Mouse (Mus musculus) ovary, postnatal 14 days (tissue): Measurements from ENCODE around the gene Usp5.

Experiments used
- DNase-seq: peaks from one replicate; pipeline ENCODE4 v3.0.0; 2022; ENCODE audit warnings: low spot score

The Usp5 gene

DNA sequence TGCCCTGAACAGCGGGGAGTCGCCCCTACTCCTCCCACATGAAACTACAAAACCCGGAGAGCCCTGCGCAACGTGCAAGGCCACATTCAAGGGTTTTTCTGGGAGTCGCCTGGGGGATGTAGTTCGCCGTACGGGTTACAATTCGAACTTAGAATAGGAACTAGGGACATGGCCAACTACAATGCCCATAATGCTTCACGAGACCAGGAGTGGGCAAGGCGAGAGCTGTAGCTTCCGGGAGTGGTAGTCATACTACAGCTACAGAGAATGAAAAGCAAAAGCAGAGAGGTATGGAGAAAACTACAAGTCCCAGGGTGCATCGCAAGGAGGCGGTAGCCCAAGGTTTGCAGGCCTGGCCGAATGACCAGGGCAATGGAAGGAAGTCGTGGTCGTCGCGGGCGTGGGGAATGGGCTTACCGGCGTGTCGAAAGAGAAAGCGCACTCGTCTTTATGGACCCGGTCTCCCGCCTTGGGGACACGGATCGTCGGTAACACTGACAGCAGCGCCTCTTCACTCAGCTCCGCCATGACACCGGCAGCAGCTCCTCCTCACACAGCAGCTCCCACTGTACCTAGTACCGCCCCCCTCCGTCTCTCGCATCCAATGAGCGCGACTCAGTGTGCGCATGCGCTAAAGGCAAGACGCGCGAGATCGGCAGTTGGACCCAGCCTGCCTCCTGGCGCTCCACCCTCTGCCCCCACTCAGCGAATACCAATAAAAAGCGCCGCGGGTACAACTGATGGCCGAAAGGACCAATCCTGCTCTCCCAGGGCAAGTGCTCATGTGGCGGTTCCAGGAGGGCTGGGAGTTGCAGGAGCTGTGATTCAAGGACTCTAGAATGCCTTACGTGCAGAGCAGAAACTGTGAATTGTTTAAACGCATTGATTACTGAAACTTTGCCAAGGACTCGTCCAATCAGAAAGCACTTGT lies at the start of gene Usp5, which contains the start of gene Cdca3:
TSS of gene Usp5 (minus strand) at position 617 of the 931 bp plus-strand sequence.
TSS of gene Cdca3 (plus strand) at position 680 of the 931 bp plus-strand sequence.
- peak; percentile 93 for DNase-seq

DNA sequence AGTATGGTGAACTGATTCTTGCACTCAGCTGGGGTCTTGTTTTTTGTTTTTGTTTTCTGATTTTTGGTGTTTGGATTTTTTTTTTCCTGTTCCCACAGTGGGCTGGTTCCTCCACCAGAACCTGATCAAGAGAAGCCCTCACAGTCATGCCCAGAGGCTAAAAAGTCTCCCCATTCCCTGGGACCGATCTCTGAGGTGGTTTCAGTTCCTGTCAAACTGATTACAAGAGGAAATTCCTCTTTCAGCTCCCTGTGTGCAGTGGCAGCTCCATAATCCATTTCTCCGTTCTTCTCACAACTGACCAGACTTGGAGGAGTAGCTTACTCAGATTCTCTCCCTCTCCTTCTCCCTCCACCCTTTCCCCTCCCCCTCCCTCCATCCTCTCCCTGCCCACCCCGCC lies 45.1 kb upstream of the Usp5 start:
- DNase-seq: no peak

DNA sequence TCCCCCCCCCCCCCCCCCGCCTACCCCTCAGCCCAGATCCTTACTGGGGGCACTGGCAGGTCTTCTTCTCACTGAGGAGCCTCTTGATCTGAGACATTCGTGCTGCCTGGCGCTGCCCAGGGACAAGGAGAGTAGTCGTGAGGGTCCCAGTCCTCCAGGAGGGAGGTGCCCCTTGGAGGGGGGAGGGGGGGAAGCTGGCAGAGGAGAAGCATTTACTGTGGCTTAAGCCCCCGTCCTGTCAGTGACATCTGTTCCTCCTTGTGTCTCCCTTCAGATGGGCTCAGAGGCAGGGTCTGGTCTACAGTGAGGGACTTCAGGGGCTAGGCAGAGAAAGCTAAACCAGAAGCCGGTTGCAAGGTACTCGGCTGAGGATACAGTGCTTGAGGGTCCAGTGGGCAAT lies 37.3 kb upstream of the Usp5 start:
- no peak for DNase-seq

DNA sequence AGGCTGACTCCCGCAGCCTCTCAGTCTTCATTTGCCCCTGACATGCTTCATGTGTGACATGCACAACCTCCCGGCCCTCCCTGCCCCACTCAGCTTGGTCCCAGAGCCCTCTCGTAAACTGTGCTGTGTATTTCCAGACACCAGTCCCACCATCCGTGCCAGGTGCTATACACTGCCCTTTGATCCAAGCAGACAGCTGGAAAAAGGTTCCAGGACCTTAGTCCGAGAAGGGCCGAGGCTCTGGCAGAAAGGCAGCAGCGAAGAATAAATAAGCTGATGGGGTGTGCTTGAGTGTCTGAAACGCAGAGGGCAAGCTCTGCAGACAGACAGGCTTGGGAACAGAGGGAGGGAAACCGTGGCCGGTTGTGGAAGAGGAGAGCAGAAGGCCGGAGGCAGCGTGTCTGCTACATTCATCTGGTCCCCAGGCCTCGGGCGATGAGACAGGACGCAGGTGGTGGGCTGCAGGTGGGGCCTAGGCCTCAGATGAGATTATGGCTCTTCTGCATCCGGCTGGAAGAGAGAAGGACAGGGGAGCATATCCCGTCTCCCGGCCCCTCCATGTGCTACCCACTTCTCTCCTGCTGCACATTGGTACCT lies 36.6 kb upstream of the Usp5 start:
- DNase-seq: no peak

DNA sequence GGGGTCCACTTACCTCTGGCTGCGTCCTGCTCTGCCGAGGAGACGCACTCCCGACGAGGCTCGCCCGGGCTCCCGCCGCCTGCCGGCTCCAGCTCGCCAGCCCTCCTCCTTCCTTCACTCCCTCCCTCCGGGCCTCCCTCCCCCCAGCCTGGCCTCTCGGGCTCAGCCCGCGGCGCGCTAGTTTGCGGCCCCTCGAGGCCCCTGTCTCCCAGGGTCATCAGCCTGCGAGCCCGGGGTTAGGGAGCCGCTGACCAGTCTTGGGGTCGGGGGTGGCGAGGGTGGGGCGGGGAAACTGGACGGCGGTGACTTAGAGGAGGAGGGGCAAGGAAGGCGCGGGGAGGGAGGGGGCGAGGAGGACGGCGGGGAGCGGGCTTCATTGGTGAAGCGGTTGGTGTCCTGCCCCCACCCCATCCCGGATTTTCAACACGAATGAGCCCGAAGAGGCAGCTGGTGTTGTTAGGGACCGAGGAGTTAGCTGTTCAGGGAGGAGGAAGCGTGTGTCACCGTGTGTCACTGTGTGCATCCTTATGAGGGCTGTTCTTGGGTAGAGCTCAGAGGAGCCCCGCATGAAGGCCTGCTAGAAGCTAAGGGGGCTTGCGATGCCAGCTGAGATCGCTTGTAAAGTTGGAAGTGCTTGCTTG lies 34.5 kb upstream of the Usp5 start, which contains the start of gene Gpr162:
TSS of gene Gpr162 (minus strand) at position 326 of the 641 bp plus-strand sequence.
- peak; percentile 50 for DNase-seq

DNA sequence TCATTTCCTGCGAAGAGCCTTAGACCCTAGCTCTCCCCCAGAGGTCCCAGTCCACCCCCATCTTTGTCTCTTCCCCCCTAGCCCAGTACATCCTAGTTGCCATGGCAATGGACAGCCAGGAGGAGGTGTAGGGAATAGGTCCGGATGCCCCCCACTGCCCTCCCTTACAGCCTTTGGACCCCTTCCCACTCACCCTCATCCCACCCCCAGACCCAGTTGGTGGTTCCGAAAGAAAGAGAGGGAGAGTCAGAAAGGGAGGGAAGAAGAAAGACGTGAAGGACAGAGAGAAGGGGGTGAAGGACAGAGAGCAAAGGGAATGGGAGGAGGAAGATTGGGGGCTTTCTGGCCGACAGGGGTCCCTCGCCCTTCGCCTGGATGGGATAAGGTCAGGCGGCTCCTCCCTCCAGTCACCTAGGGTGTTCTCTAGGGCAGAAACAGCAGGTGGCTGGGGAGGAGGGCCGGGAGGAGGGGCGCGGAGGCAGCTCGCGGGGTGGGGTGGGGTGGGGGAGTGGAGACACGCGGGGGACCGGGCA lies 33.9 kb upstream of the Usp5 start:
- no peak for DNase-seq

DNA sequence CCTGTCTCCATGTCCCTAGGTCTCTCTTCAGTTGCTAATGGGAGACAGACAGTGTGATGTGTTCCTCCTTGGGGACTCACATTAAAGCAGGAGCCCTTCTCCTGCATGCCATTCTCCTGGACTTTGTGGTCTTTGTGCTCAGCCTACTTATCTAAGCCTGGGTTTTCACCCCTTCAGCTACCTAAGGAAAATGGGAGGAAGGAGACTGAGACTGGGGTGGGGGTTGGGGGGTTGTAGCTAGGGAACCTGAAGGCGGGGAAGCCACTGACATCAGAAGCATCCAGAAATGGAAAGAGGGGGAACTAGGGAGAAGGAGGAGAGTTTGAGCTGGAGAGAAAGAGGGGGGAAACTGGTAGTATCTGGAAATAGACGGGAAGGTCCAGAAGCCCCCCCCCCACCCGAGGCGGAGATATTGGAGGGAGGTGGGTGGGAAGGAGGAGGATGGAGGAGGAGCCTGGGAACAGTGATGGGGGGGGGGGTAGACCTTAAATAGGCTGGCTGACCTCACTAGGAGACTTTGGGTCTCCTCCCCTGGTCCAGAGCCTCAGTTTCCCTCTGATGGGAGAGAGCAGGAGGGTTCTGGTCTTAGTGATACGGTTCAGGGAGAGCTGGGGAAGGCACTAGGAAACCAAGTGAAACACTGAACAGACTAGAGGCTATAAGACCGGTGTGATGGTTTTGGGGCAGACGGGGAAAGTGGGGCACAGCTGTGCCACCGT lies 33.3 kb upstream of the Usp5 start:
- DNase-seq: no peak

DNA sequence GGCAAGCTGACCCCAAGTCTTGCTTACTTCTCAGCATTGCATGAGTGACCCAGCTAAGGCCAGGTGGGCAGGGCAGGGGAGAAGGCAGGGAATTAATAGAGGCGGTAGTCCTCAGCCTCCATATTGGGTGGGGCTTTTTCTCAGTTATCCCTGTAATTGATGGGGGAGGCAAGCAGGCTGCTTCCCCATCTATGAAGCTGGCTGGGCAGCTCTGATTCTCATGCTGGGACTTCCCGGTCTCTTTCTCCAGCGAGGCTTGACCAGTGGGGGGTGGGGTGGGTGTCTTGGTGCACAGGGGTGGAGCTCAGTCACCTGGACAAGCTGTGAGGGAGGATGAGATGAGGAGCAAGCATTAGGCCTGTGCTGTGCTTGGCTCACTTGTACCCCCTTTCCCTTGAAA lies 32.5 kb upstream of the Usp5 start:
- no peak for DNase-seq

DNA sequence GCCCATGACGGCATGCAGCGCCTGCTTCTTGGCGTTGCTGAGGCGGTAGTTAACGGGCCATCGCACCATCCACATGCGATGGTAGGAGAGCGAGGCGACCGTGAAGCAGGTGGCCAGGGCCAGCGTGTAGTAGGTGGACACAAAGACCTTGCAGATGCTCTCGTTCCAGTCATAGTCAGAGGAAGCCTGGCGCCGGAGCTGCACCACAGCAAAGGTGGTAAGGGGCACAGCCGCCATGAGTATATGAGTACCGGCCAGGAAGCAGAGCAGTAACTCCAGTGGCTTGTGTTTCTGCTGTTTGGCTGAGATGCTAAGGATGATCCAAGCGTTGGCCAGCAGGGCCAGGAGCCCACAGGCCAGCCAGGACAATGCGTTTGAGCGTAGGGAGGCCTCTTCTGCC lies 32.0 kb upstream of the Usp5 start:
- no peak for DNase-seq

DNA sequence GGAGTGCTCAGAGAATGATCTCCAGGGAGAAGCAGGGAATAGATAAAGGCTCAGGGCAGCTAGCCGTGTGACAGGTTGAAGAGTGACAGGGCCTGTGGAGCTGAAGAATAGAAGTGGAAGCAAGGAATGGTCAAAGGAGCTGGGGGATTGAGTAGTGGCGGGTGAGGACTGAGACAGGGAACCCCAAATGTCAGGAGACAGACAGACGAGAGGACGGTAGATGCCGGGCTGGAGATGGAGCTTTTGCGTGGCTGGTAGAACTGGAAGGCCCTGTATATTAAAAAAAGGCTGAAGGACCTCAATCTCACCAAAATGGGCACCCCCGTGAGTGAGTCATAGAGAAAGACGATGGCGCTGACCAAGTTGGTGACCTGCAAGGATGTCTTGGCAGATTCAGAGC lies 31.2 kb upstream of the Usp5 start:
- no peak for DNase-seq

DNA sequence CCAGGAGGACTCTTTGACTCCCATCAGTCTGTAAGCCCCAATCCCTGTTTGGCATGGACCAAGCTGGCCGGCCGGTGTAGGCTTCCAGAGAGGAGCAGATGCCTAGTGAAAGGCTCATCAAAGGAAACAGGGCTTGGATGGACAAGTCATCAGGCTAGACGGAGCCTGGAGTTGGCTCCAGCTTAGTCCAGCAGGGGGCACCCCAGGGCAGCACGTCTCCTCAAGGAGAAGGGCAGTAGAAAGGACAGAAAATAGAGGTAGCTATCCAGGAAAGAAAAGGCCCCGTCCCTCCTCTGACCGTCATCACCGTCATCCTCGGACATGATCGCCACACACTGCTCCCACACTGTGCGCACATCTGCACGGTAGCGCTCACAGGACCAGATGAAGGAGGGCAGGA lies 30.4 kb upstream of the Usp5 start:
- peak; percentile 89 for DNase-seq

DNA sequence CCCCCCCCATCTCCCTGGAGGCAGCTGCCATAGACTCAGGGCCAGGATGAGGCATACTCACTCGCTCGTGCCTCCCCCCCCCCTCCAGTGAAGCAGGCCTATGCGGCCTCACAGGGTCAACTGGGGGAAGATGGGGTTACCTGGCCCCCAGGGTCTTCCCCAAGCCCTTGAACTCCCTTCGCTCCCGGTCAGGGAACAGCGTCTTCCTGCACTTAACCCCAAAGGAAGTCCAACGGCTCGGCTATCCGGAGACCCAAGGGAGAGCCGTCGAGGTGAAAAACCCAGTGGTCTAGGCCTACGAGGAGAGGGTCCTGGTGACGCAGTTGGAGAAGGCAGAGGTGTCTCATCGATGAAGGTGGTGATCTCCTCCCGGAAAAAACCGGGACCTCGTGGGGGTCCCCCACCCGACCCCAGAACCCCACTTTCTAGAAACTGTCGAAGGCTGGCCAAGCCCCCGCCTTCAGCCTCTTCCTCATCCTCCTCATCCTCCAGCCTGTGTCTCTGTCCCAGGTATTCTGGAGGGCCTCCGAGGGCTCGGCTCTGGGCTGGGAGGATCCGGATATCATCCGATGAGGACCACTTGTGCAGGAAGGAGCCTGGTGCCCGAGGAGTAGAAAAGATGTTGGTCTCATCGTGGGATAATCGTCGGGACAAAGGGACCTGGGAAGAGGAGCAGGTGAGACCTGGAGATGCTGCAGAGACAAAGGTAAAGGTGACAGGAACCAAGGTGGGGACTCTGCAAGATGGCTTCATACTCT lies 29.5 kb upstream of the Usp5 start:
- DNase-seq: no peak

DNA sequence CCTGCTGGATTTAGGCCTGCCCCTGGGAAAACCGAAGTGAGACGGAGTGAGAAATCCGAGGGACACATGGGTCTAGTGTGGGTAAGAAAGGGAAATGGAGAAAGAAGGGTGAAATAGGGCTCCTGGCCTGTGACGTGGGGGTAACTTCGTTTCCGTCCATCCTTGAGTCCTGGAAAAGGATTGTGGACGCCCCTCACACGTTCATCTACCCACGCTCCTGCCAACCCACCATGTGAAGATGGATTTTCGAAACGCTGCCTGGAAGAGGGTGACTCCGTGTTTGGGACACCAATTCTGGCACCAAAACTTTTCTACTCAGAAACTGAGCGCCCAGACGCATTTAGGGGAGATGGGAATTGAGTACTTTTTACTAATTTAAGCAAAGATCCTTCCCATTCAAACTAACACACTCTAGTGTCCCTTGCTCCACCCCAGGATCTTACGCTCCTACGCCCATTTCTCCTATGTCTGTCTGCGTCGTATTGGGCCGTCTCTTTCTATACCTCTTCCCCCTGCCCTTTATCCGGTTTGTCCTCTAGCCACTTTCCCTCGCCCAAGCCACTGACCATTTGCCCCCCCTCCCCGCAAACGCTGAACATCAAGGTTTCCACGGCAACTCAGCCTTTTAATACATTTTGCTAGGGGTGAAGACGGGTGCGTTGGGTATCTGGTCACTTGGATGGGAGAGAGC lies 28.7 kb upstream of the Usp5 start:
- DNase-seq: no peak

DNA sequence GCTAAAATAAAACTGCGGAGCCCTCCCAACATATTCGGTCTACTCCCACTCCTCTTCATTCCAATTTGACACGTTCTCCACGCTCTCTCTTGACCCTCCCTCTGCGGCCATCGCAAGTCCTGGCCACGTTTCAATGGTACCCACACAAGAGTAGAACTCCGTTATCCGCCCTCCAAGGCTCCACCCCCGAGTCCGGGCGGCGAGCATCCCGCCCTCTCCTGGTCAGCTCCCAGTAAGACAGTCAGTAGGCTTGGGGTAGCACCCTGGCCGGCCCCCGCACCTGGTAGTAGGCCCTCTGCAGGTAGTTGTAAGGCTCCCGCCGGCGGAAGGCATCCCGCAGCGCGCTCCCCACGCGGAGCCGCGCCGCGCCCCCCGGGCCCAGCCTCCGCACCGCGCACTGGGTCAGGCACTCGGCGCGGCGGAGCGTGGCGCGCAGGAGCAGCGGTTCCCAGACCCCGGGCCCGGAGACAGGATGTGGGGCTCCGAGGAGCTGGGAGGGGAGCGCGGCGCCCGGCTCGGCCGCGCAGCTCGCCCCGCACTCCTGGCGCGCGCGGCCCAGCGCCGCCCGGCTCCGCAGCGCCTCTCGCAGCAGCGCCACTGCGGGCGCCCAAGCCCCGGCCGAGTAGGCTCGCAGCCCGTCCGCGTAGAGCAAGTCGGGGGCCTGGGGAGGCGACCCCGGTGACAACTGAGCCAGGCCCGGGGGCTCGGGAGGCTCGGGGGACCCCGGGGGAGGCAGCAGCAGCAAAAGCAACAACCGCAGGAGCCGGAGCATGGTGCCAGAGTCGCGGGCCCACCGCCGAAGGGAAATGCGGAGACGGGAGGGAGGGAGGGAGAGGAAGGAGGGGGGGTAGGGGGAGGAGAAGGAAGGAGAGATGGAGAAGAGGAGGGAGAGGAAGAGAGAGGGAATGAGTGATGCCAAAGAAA lies 27.9 kb upstream of the Usp5 start, which contains the start of gene P3h3:
TSS of gene P3h3 (minus strand) at position 837 of the 924 bp plus-strand sequence.
- peak; percentile 70 for DNase-seq

DNA sequence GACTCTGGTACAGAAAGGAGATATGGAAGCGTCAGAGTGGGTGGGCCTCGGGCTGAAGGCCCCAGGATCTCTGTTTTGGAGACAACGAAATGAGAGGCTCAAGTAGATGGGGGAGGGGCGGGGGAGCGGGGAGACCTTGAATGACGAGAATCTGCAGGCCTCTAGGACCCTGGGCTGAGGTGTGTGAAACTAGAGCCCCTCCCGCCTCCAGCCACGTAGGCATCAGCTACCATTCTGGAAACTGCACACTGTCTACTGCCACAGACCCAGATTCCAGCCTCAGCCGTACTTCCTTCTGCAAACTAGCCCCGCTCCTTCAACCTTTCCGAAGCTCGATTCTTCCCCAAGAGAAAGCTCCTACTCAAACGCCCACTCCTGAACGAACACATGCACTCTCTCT lies 27.0 kb upstream of the Usp5 start:
- no peak for DNase-seq

DNA sequence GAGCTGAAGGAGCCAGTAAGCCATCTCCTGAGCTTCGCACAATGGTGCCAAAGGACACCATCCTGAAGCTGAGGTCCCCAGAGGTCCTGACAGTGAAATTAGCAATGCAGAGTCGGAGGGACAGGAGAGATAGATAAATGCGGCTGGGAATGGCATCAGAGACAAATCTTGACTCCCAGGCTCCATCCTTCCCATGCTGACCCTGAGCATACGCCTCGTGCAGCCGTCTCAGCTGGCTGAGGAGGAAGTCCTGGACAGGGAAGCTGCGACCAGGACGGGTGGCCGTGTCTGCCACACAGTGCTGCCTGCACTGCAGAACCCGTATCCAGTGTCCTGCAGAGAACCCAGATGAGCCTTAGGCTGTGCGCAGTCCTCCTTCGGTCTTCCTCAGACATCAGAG lies 25.4 kb upstream of the Usp5 start:
- no peak for DNase-seq

DNA sequence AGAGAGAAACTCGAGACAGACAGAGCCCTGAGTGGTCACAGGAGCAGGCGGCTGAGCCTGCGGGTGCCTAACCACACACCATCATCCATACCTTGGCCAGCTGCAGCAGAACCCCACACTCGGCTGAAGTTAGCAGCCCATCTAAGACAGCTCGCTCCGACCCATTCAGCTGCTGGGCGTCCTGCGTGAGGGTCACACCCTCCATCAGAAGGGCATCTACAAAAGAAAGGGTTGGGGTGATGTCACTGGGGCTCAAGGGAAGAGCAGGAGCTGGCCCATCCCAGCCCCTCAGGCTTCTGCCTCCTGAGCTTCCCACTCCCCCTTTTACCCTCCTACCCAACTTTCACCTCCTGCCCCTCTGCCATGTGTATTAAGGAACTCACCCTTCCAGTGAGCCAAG lies 21.3 kb upstream of the Usp5 start:
- DNase-seq: no peak

DNA sequence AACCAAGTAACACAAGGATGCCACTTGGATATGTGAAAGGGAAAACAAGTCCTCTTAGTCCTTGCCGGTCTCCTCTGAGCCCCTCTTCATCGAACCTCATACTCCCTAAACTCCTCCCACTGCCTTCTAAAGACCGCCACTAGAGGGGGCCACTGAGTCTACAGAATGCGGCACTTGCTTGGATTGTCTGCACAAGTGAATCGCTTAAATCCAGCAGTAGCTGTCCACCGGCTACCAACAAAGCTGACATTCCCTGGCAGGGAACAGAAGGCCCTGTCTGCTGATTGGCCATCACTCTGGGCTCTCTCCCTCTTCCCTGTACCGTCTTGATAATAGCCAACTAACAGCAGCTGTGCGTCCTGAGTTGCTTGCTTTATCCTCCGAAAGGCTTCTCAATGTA lies 18.0 kb upstream of the Usp5 start:
- peak; percentile 94 for DNase-seq
